Mouse (Mus musculus) E14TG2a.4 (cell line): Measurements from ENCODE around the gene Sars2.

Experiments
- CTCF ChIP-seq: conservative IDR thresholded peaks from 2 replicates; pipeline ENCODE4 v1.5.1; 2014; ENCODE audit warnings: low read length
- NANOG ChIP-seq: IDR thresholded peaks from 2 replicates; pipeline ENCODE4 v1.6.1; 2014; ENCODE audit warnings: borderline replicate concordance, low read length, mixed read lengths

GRCm38 (mm10) chr7:28692545-28693320, 49.1 kb upstream of the Sars2 start, which contains the start of gene Fbxo27:
- no peak for TF ChIP-seq CTCF
- TF ChIP-seq NANOG = peak; percentile 94
